Mouse (Mus musculus) thymus, postnatal 25 days (tissue): ENCODE data around the gene Nr3c2.
A peak's percentile ranks its signal among the peaks of the same experiment; 100 is the strongest.

Experiments
- DNase-seq: peaks from one replicate; pipeline ENCODE4 v3.0.0; 2022

Gene Nr3c2

DNA sequence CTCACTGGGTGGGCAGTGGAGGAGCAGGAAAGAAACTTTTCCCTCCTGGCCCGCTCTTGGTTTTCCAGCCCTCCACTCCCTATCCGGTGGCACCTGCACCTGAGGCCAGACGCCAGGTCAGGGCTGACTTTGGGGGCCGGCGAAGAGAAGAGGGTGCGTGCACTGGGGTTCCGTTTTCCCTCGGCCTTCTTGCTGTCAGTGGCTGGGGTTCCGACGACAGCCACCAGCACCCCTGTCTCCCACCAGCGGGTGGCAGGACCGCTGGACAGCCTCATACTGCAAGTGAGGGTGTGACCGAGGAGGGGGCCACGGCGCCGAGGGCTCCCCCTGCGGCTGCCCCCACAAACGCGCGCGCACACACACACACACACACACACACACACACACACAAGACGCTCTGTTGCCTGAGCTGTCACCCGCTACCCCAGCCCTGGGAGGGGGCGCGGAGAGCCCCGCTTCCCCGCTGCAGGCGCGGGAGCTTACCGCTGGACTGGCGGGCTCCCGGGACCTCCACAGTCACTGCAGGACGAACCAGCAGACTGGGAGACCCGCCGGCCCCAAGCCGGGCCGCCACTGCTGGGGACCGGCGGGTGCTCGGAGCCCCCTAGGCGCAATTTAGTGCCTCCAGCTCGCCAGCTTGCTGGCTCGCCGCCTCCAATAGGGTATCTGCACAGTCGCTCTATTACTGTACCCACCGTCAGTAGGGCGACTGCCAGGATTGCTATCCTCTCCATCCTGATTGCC is at the start of gene Nr3c2:
TSS of gene Nr3c2 (plus strand) at position 32 of the 744 bp plus-strand sequence.
- DNase-seq, result no peak

GRCm38 (mm10) chr8:76858534-76858933 is 40.7 kb upstream of the Nr3c2 start:
- no peak for DNase-seq

GRCm38 (mm10) chr8:76859709-76860108 is 39.5 kb upstream of the Nr3c2 start:
- no peak for DNase-seq

DNA sequence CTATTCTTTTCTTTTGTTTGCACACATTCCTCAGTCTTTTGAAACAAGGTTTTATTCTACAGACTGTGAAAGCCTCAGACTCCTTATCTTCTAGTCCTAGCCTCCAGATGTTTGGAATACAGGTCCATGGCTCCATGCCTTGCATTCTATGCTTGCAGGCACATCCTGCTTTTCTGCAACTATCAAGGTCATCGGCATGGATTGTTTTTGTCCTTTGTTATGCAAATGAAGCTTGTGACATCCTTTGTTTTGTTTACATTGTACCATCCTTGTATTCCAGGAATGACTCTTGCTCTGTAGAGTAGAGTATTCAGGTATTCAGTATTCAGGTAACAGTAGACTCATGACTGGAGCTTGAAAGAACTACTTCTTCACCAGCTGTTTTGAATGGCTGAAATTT is 36.2 kb upstream of the Nr3c2 start:
- DNase-seq, result no peak

DNA sequence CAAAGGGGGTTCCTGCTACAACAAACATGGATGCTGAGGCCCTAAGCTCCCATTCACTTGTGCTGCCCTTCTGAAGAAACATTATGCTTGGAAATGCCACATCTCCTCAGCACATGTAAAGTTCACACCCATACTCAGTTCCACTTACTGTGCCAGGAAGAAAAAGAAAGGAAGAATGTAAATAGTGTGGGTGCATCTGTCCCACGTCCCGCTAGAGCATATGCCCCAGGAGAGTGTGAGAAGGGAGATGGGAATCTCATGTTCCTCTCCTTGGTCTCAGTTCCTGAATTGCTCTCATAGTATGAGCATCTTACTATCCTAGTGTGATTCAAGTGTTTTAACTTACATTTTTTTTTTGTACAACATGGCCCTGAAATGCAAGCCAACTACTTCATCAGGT is 22.4 kb upstream of the Nr3c2 start:
- no peak for DNase-seq

DNA sequence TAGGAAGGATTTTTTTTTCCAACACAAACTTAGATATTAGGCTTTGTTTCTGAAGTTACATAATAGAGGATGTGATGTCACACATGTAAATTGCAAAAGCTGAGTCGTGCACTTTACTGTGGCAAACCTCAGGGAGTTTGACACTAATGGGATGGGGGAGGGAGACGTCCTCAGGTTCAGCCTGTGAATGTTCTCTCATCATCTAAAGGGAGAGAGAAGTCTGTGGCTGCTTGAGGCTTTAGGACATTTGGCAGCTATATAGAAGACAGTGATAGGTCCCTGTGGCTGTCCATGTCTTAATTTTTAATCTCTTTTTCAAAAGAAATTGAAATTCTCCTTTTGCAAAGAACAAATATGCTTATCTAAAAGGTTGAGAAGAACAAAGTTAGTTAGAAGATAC is 2.2 kb upstream of the Nr3c2 start:
- no peak for DNase-seq

DNA sequence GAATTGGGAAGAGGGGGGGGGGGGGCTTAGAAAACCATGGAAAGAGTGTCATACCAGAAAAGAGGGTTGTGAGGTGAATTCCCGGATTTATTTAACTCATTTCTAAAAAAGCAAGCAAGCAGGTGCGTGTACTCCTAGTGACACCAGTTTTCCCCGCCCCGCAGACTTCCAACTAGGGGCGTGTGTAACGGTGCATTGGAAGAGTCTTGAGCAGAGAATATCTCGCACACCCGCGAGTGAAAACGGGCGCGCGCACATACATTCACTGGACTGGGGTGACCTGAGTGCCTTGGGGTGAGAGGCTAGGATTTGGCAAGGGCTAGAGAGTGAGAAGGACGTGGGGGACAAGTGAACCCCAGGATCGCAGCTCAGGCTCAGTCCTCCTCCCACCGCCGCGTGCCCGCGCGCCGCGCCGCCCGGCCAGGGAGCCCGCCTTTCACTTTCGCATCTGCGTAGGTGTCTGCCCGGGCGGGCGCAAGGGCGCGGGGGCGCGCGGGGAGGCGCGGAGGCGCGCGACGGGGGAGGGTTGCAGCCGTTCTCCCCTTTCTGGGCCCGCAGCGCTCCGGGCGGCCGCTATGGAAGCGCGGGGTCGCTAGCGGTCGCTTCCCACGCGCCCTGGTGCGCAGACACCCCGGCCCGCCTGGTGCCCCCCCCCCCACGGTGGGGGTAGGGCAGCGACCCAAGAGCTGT is 376 bp upstream of the Nr3c2 start:
- DNase-seq, result peak; percentile 22

DNA sequence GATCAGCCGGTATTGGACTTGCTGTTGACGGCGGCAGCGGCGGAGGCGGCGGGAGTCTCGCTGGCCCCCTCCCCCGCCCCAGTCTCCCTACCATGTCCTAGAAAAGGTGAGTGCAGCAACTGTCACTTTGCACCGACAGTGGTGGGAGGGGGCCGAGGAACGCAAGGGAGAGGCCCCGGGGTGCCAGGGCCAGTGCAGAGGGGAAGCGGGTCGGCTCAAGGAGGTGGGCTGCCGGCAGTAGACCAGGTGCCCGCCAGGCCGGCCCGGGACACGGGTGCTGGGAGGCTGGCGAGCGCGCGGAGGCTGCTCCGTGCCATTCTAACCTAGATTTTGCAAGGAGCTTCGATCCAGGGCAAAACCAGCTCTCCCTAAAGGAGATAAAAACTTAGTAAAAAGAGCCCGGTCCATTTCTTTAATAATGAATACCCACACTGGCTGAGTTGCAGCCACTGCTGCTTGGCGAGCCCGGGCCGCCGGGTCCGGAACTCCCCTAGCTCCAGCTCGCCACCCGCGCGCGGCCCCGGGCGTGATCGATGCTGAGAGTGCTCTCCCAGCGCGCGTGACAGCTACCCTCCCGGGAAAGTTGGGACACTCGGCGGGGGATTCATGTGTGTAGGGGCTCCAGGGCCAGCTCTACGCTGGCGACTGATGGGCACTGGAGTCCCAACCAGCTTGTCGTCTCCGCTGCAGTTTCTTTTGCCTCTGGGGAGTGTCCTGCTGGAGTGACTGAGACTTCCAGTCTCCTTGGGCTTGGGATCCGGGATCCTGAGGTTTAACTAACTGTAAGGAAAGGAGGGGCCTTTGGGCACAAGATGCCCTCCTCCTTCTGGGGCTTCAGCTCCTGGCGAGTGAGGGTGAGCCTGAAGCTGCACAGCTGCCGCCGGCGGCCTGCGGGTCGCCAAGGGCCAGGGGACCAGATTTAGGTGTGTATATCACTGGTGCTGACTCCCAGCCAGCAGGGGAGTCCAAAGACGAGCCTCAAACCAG is 1.2 kb downstream of the Nr3c2 start:
- DNase-seq, result no peak

GRCm38 (mm10) chr8:76901430-76902204 is 2.4 kb downstream of the Nr3c2 start:
- DNase-seq, result peak; percentile 47

- DNase-seq, result no peak
Measured at GRCm38 (mm10) chr8:76902205-76903078, 3.2 kb downstream of the Nr3c2 start.

DNA sequence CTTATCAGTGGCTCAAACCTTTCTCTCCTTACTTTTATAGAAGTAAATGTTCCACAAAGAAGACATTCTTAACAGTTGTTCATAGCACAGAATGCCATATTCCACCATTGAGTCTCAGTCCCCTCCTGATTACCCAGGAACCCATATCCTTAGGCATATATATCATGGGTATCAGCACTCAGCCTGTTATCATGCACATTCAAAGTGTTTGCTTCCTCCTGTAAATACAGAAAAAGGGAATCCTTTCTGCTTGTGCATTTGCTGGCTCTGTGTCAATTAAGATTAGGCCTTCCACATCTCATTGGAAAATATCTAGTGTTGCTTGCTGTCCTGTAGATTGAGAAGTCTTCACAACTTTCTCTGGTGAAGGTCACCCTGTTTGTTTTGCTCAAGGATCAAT is 12.0 kb downstream of the Nr3c2 start:
- DNase-seq, result no peak

- DNase-seq, result no peak
Measured at GRCm38 (mm10) chr8:76912678-76913077, 13.4 kb downstream of the Nr3c2 start.

GRCm38 (mm10) chr8:76913207-76913606 is 14.0 kb downstream of the Nr3c2 start:
- no peak for DNase-seq

- no peak for DNase-seq
Measured at GRCm38 (mm10) chr8:76915260-76915659, 16.0 kb downstream of the Nr3c2 start.

DNA sequence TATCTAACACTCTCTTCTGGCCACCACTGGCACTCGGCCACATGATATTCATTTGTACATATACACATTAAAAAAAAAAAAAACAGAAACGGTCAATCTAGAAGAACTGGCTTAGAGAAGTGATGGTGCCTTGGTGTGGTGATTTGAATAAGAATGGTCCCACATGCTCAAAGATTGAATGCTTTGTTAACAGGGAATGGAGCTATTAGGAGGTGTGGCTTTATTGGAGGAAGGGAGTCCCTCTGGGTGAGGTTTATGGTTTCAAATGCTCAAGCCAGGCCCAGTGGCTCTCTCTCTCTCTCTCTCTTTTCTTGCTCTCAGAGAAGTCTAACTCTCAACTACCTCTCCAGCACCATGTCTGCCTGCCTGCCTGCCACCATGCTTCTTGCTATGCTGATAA is 20.3 kb downstream of the Nr3c2 start:
- no peak for DNase-seq

- no peak for DNase-seq
Measured at GRCm38 (mm10) chr8:76924150-76924549, 24.9 kb downstream of the Nr3c2 start.

- DNase-seq, result no peak
Measured at GRCm38 (mm10) chr8:76928326-76928725, 29.1 kb downstream of the Nr3c2 start.

DNA sequence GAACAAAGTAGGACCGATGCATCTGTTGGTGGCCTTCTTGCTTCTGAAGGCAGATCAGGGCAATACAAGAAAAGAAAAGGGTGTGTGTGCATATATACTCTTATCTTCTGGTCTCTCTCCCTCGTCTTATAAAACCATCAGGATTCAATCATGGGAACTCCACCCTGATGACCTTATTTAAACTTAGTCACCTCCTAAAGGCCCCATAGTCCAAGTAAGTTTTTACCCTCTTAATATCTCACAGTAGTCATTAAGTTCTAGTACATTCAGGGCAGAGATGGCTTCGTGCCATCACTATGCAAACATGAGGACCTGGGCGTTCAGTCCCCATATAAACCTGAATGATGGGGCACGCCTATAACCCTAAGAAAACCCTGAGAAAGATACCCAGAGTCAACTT is 29.6 kb downstream of the Nr3c2 start:
- no peak for DNase-seq

DNA sequence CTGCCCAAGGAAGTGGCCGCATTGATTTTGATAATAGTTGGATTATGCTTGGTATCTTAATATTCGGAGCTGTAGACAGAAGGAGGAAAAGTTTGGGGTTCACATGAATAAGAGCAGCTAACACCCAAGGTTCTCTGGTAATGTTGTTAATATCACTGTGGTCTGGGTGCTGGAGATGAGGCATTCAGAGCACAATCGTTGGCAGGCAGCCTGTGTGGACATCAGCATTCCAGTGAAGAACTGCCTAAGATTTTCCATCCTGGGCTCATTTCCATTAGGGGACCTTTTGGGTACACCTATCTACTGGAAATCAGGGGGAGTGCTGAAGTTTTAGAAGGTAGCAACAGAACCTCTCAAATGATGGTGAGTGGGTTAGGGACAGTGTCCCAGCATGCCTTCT is 65.8 kb downstream of the Nr3c2 start:
- no peak for DNase-seq

- DNase-seq, result no peak
Measured at GRCm38 (mm10) chr8:76971187-76971586, 71.9 kb downstream of the Nr3c2 start.

- no peak for DNase-seq
Measured at GRCm38 (mm10) chr8:76971761-76972404, 72.6 kb downstream of the Nr3c2 start.
